Mouse (Mus musculus) spleen, adult 2 months (tissue): Measurements from ENCODE around the gene Prpf3.

Experiments
- CTCF ChIP-seq: fragments of 200-500 bp; IDR thresholded peaks from 2 replicates; pipeline ENCODE4 v1.5.1; 2011; ENCODE audit warnings: mild to moderate bottlenecking, inconsistent platforms; ENCODE audit not compliant: insufficient read depth, insufficient read length, insufficient replicate concordance; ENCODE audit errors: extremely low read depth
- POLR2A ChIP-seq: fragments of 200-500 bp; IDR thresholded peaks from 2 replicates; pipeline ENCODE4 v1.6.1; 2011; ENCODE audit warnings: low read depth, low read length, inconsistent platforms

- TF ChIP-seq POLR2A, result no peak
- TF ChIP-seq CTCF, result no peak
Measured at GRCm38 (mm10) chr3:95904568-95904967, 48.9 kb upstream of the Prpf3 start, which contains the start of gene Car14.
